Mouse (Mus musculus) thymus, postnatal 25 days (tissue): ENCODE measurements around the gene Pdcd2.

Experiments
- DNase-seq: peaks from one replicate; pipeline ENCODE4 v3.0.0; 2022

The Pdcd2 gene

GRCm38 (mm10) chr17:15497882-15498752, 29.0 kb downstream of the Pdcd2 start:
- DNase-seq, result peak; percentile 95

- no peak for DNase-seq
Observed at GRCm38 (mm10) chr17:15490542-15490941, 36.6 kb downstream of the Pdcd2 start.

GRCm38 (mm10) chr17:15472671-15473070, 54.4 kb downstream of the Pdcd2 start:
- no peak for DNase-seq
